Mouse (Mus musculus) lung, postnatal 10 days (tissue): Measurements from ENCODE around the gene Ddah2.
"Not testable (repeated sequence)": the region's sequence is repeated elsewhere in the genome, so short reads cannot be mapped to it uniquely, and the experiment has no call there.

Source experiments
- DNase-seq: peaks from one replicate; pipeline ENCODE4 v3.0.0; 2021

Gene Ddah2

GRCm38 (mm10) chr17:35028315-35028714, 30.5 kb upstream of the Ddah2 start:
- DNase-seq = no peak

GRCm38 (mm10) chr17:35029691-35030532, 28.9 kb upstream of the Ddah2 start:
- DNase-seq = peak; percentile 42

GRCm38 (mm10) chr17:35031272-35031671, 27.6 kb upstream of the Ddah2 start:
- no peak for DNase-seq

GRCm38 (mm10) chr17:35031880-35032279, 27.0 kb upstream of the Ddah2 start:
- no peak for DNase-seq

- DNase-seq = no peak
Observed at GRCm38 (mm10) chr17:35032323-35032870, 26.4 kb upstream of the Ddah2 start.

- DNase-seq = not testable (repeated sequence)
Observed at GRCm38 (mm10) chr17:35033703-35034102, 25.1 kb upstream of the Ddah2 start.

- DNase-seq = no peak
Observed at GRCm38 (mm10) chr17:35034896-35035295, 23.9 kb upstream of the Ddah2 start.

- DNase-seq = no peak
Observed at GRCm38 (mm10) chr17:35039121-35039873, 19.5 kb upstream of the Ddah2 start.

GRCm38 (mm10) chr17:35043794-35044193, 15.0 kb upstream of the Ddah2 start:
- DNase-seq = no peak

- DNase-seq = no peak
Observed at GRCm38 (mm10) chr17:35044904-35045806, 13.7 kb upstream of the Ddah2 start.

- DNase-seq = no peak
Observed at GRCm38 (mm10) chr17:35045807-35046680, 12.8 kb upstream of the Ddah2 start.

- DNase-seq = peak; percentile 98
Observed at GRCm38 (mm10) chr17:35046681-35047455, 12.0 kb upstream of the Ddah2 start, which contains the start of gene Msh5. TSS of gene Msh5 (minus strand) at chr17:35046745.

- no peak for DNase-seq
Observed at GRCm38 (mm10) chr17:35047688-35048087, 11.1 kb upstream of the Ddah2 start.

- peak; percentile 35 for DNase-seq
Observed at GRCm38 (mm10) chr17:35048149-35048931, 10.5 kb upstream of the Ddah2 start.

- DNase-seq = no peak
Observed at GRCm38 (mm10) chr17:35048932-35049440, 9.8 kb upstream of the Ddah2 start.

GRCm38 (mm10) chr17:35049561-35050016, 9.2 kb upstream of the Ddah2 start, which contains the start of gene Clic1:
TSS of gene Clic1 (plus strand) at chr17:35049966.
- DNase-seq = peak; percentile 80

- peak; percentile 93 for DNase-seq
Observed at GRCm38 (mm10) chr17:35050126-35050750, 8.6 kb upstream of the Ddah2 start.

GRCm38 (mm10) chr17:35051156-35052086, 7.4 kb upstream of the Ddah2 start:
- DNase-seq = peak; percentile 92
